Mouse (Mus musculus): ENCODE results near the gene Inip. TPM values are rescaled to one million over a fixed set of nuclear protein-coding genes. Genes with fewer than 3 reads are reported as not detected.

The Inip gene
- polyA plus RNA-seq (2012; ENCODE audit: low replicate concordance): 21.6 and 22.0 TPM in 2 replicates

GRCm38 (mm10) chr4:59801489-59801888 lies at the start of gene Inip:
TSS of gene Inip (minus strand) at chr4:59801589.

DNA sequence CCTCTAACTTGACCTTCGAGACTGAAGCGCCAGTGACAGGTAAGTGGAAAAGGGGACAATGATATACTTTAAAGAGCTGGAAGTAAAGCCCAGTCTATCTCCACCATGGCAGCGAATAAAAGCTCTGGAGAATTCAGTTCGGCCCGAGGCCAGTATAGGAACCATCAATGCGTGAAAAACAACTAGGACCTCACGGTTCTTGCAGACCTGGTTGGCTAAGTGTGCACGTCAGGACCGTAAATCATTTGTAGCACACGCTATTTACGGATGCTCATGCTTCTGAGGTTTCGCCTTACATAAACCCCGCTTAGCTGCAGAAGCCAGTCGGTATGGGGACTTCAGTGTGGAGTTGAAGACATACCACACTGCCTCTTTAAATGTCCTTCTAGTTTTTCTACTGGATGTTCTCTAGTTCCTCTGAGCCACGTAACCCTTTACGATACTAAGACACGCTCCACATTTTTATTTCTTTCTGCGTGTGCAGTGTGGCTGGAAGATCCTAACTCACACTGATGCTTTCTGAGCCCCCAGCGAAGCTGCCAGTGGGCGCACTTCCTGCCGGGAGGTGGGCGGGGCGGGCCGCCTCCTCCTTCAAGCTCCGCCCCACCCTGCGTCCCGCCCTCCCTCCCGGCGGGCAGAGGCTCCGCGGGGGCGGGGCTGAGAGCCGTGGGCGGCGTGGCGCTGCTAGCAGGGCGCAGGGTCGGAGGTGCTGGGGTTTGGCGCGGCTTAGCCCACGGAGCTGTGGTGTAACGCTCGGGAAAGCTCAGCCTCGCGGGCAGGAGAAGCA lies 4.0 kb upstream of the Inip start, which contains the start of gene Snx30:
TSS of gene Snx30 (plus strand) at position 660 of the 787 bp plus-strand sequence.

Other genes starting within 250 kb of the Inip start
- 3.4 and 4.3 TPM in 2 replicates for gene Hsdl2, start 220.0 kb downstream of the Inip start, polyA plus RNA-seq (2012; ENCODE audit: low replicate concordance)
- gene E130308A19Rik, start 175.4 kb downstream of the Inip start, polyA plus RNA-seq (2012; ENCODE audit: low replicate concordance): 4.4 and 6.4 TPM in 2 replicates
- gene Snx30, start 4.3 kb upstream of the Inip start, polyA plus RNA-seq (2012; ENCODE audit: low replicate concordance): 16.4 and 43.9 TPM in 2 replicates
- not detected in 2 replicates for gene Slc46a2, start 113.5 kb upstream of the Inip start, polyA plus RNA-seq (2012; ENCODE audit: low replicate concordance)
- gene Mup4, start 159.1 kb upstream of the Inip start, polyA plus RNA-seq (2012; ENCODE audit: low replicate concordance): not detected in 2 replicates
- gene Mup6, start 162.7 kb upstream of the Inip start, polyA plus RNA-seq (2012; ENCODE audit: low replicate concordance): not detected in 2 replicates